8 mouse cellular contexts compared by ENCODE assay signal in genomic region chr4:136970939-136971338, GRCm38 (mm10). TPM values are rescaled to one million over a fixed set of nuclear protein-coding genes. Genes with fewer than 3 reads are reported as not detected.
DNase-seq lines count a peak whose midpoint lies in the region; ATAC-seq and TF ChIP-seq lines count a peak whose summit lies in the region.
"Had no signal": no experiment of that assay in that cellular context is flagged by ENCODE, and none has a peak within 500 bp of the region (broad histone marks: within the 10 kb centered on the region; RNA-seq: fewer than 3 reads in every experiment).

No protein-coding gene starts in this region.

- no peak overlapping the region for H3K9ac ChIP-seq in intestine, postnatal 0 days (ENCODE audit: low read depth, low read length)
- no peak overlapping the region for H3K9ac ChIP-seq in intestine, embryonic 16.5 days (ENCODE audit: low read depth, low read length)
- H3K9ac ChIP-seq in ES-Bruce4 (ENCODE audit: low read depth, poor library complexity, severe bottlenecking), result no peak overlapping the region

- no peak for TF ChIP-seq POLR2A in ES-Bruce4 (IDR thresholded peaks at IDR 0.05; ENCODE audit: insufficient read depth, low read length)

- ATAC-seq in intestine, postnatal 0 days, result no peak
- ATAC-seq in intestine, embryonic 16.5 days, result no peak

- WGBS in intestine, postnatal 0 days, result 6% methylated on average over 6 of the region's 6 CpGs
- WGBS in intestine, embryonic 16.5 days, result 9% methylated on average over 6 of the region's 6 CpGs

- no peaks in the 10 kb centered on the region for H3K9me3 ChIP-seq in intestine, postnatal 0 days (ENCODE audit: control insufficient read depth)
- H3K9me3 ChIP-seq in intestine, embryonic 16.5 days (ENCODE audit: control insufficient read depth, low read length), result no peaks in the 10 kb centered on the region
- H3K9me3 ChIP-seq in ES-Bruce4 (replicated peaks; ENCODE audit: control insufficient read depth, insufficient read depth, low read length, poor library complexity, severe bottlenecking), result no peaks in the 10 kb centered on the region

- H3K4me2 ChIP-seq in intestine, postnatal 0 days (replicated peaks; ENCODE audit: low read depth), result no peak overlapping the region
- H3K4me2 ChIP-seq in intestine, embryonic 16.5 days (ENCODE audit: low read depth, low read length), result no peak overlapping the region

- no peak overlapping the region for H3K4me3 ChIP-seq in intestine, postnatal 0 days (ENCODE audit: low read depth, low read length)
- H3K4me3 ChIP-seq in intestine, embryonic 16.5 days (ENCODE audit: low read length), result no peak overlapping the region
- no peak overlapping the region for H3K4me3 ChIP-seq in ES-Bruce4 (ENCODE audit: low read depth, low read length)

- no peaks in the 10 kb centered on the region for H3K36me3 ChIP-seq in intestine, postnatal 0 days (ENCODE audit: control insufficient read depth, insufficient read depth)
- no peaks in the 10 kb centered on the region for H3K36me3 ChIP-seq in intestine, embryonic 16.5 days (ENCODE audit: control insufficient read depth, insufficient read depth, low read length)
- no peaks in the 10 kb centered on the region for H3K36me3 ChIP-seq in ES-Bruce4 (ENCODE audit: control insufficient read depth, insufficient read depth, low read length, poor library complexity, severe bottlenecking)

- no peaks in the 10 kb centered on the region for H3K4me1 ChIP-seq in intestine, postnatal 0 days (replicated peaks; ENCODE audit: control insufficient read depth, insufficient read depth, low read length)
- H3K4me1 ChIP-seq in intestine, embryonic 16.5 days (ENCODE audit: control insufficient read depth, insufficient read depth, low read length), result peaks cover 7% of the 10 kb centered on the region; the same call in 1 of the 2 replicates
- no peaks in the 10 kb centered on the region for H3K4me1 ChIP-seq in ES-Bruce4 (ENCODE audit: control insufficient read depth, insufficient read depth, low read length)

- no peak overlapping the region for H3K27ac ChIP-seq in intestine, postnatal 0 days (ENCODE audit: low read depth, low read length)
- no peak overlapping the region for H3K27ac ChIP-seq in intestine, embryonic 16.5 days (ENCODE audit: low read length)
- no peak overlapping the region for H3K27ac ChIP-seq in ES-Bruce4 (ENCODE audit: insufficient read depth, low read length)

- peaks cover 14% of the 10 kb centered on the region; the same call in 1 of the 2 replicates for H3K27me3 ChIP-seq in intestine, postnatal 0 days (replicated peaks; ENCODE audit: control insufficient read depth, insufficient read depth, low read length)
- peaks cover 31% of the 10 kb centered on the region for H3K27me3 ChIP-seq in intestine, embryonic 16.5 days (replicated peaks; ENCODE audit: control insufficient read depth, insufficient read depth, low read length)
- H3K27me3 ChIP-seq in ES-Bruce4 (ENCODE audit: control insufficient read depth, insufficient read depth, low read length, poor library complexity, severe bottlenecking), result no peaks in the 10 kb centered on the region

- peak; percentile 80 for TF ChIP-seq CTCF in intestine, postnatal 0 days (IDR thresholded peaks at IDR 0.05; ENCODE audit: low read depth)
- peak; percentile 91 for TF ChIP-seq CTCF in ES-Bruce4 (IDR thresholded peaks at IDR 0.05; ENCODE audit: low read depth, low read length)

- no peak for TF ChIP-seq EP300 in ES-Bruce4 (IDR thresholded peaks at IDR 0.05; ENCODE audit: insufficient read depth, low read depth, low read length)

- peak; percentile 43 for DNase-seq in 416B (ENCODE audit: low read depth)
- DNase-seq in cerebellum, postnatal 14 days, result peak; percentile 59 to 81
- DNase-seq in layer of hippocampus, adult 9-10 months (ENCODE audit: low spot score), result peak; percentile 16
- peak; percentile 69 for DNase-seq in retina, postnatal 1 day

RNA-seq across cellular contexts. Expression of gene Epha8, which starts 14.3 kb away (rescaled TPM):
- 0.10 and 0.14 TPM in 2 replicates for polyA plus RNA-seq in intestine, postnatal 0 days (2015; fragmentation: Nextera tagmentation; extraction: Ambion mirVana)
- polyA plus RNA-seq in intestine, embryonic 16.5 days (2015; fragmentation: Nextera tagmentation; extraction: Ambion mirVana), result 0.33 and 0.54 TPM in 2 replicates
- polyA plus RNA-seq in ES-Bruce4 (2011; ENCODE audit: insufficient read depth, insufficient read length, low read depth, missing spikeins), result 0.61 and 0.72 TPM in 2 replicates
- polyA plus RNA-seq: lung, embryonic 16.5 days had no signal

Comparison
In these comparisons a context has a peak if more than half of its experiments do, and no peak if none do; other contexts are left out.
1. DNase-seq: peak in every context shown above with its lines; median percentile 70 in cerebellum, postnatal 14 days; 69 in retina, postnatal 1 day; 43 in 416B; 16 in layer of hippocampus, adult 9-10 months.